Mouse (Mus musculus): ENCODE data around the gene Timm50.

Gene Timm50

GRCm38 (mm10) chr7:28269355-28269754, 42.5 kb downstream of the Timm50 start:
- DNase-seq (ENCODE audit: low spot score in 2 of 2) = no peak

GRCm38 (mm10) chr7:28268576-28268975, 43.3 kb downstream of the Timm50 start:
- DNase-seq (ENCODE audit: low spot score in 2 of 2) = no peak

GRCm38 (mm10) chr7:28268042-28268531, 43.8 kb downstream of the Timm50 start:
- DNase-seq (ENCODE audit: low spot score in 2 of 2) = peak; percentile 53

- DNase-seq (ENCODE audit: low spot score in 2 of 2) = peak; percentile 77
Observed at GRCm38 (mm10) chr7:28267129-28268041, 44.5 kb downstream of the Timm50 start, which contains the start of gene Eid2. Gene Eid2, plus strand, starts transcription at chr7:28267881.

- DNase-seq (ENCODE audit: low spot score in 2 of 2) = no peak
Observed at GRCm38 (mm10) chr7:28265391-28265790, 46.5 kb downstream of the Timm50 start.

GRCm38 (mm10) chr7:28263786-28264185, 48.1 kb downstream of the Timm50 start:
- DNase-seq (ENCODE audit: low spot score in 2 of 2) = peak in 1 of 2 experiments; percentile 22

GRCm38 (mm10) chr7:28262861-28263260, 49.0 kb downstream of the Timm50 start:
- no peak for DNase-seq (ENCODE audit: low spot score in 2 of 2)

Data from heart, adult 9 months (tissue).